In the genomic region with DNA sequence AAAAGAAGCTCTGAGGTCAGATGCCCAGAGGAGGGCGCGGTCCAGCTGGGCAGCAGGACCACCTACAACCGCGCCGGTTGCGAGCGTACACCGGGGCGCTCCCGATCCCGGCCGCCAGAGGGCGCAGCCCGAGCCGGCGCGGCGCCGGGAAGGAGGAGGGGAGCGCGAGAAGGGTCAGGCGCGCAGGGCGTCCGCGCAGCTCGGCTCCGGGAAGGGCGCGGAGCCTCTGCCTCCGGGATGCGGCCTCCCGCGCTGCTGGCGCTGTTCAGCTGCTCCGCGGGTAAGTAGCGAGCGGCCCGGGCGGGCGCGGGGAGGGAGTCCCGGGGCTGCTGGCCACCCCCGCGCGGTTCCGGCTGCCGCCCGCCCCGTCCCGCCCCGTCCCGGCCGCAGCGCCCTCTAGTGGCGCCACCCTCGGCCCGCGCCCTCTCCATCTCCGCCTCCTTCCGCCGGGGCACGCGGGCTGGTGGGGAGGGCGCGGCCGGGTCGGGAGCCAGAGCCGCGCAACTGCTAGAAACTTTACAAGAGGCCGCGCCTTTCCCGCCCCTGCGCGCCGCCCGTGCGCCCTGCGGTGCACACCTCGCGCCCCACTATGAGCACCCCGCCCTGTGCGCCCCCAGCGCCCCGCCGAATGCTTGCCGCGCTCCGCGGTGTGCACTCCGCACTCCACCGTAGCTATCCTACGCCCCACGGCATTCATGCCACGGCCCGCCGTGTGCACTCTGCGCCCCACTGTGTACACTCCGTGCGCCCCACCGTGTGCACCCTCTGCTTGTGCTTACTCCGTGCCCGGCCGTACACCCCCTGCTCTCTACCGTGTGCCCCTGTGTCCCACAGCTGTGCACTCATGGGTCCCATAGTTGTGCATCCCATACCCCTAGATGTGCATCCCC, we compare ENCODE assay signal across 7 mouse cellular contexts. TPM values are rescaled to one million over a fixed set of nuclear protein-coding genes. Genes with fewer than 3 reads are reported as not detected.
DNase-seq lines count a peak whose midpoint lies in the region; ATAC-seq and TF ChIP-seq lines count a peak whose summit lies in the region.

A gene (plus strand): TSS at position 131 of the 890 bp plus-strand sequence.

- H3K27me3 ChIP-seq in embryonic facial prominence, embryonic 13.5 days, result no peaks in the 10 kb centered on the region; the same call in 1 of the 2 replicates
- H3K27me3 ChIP-seq in kidney, adult 2 months (replicated peaks; ENCODE audit: control insufficient read depth, insufficient read depth, low read length), result no peaks in the 10 kb centered on the region
- H3K27me3 ChIP-seq in limb, embryonic 12.5 days, result 0 out of 2 replicates have a peak, but pooled peaks cover 3% of the 10 kb centered on the region
- no peaks in the 10 kb centered on the region for H3K27me3 ChIP-seq in midbrain, embryonic 14.5 days (ENCODE audit: control insufficient read depth, insufficient read depth, low read length)

- no peak for TF ChIP-seq POLR2A in kidney, adult 2 months (IDR thresholded peaks at IDR 0.05; ENCODE audit: low read depth, low read length)

- peak; percentile 90 to 95 for DNase-seq in adrenal gland, postnatal 36 days
- peak; percentile 88 to 90 for DNase-seq in heart, adult 18-20 months
- DNase-seq in kidney, adult 2 months, result peak; percentile 84
- peak; percentile 91 for DNase-seq in midbrain, embryonic 14.5 days
- peak; percentile 82 for DNase-seq in spleen, adult 12 weeks (ENCODE audit: low spot score)

- no peaks in the 10 kb centered on the region for H3K36me3 ChIP-seq in embryonic facial prominence, embryonic 13.5 days
- H3K36me3 ChIP-seq in kidney, adult 2 months (ENCODE audit: control insufficient read depth, insufficient read depth, low read length), result no peaks in the 10 kb centered on the region
- no peaks in the 10 kb centered on the region for H3K36me3 ChIP-seq in limb, embryonic 12.5 days
- H3K36me3 ChIP-seq in midbrain, embryonic 14.5 days (ENCODE audit: control insufficient read depth, insufficient read depth, low read length), result no peaks in the 10 kb centered on the region

- TF ChIP-seq CTCF in kidney, adult 2 months (conservative IDR thresholded peaks at IDR 0.05; ENCODE audit: insufficient read depth, insufficient read length, low read depth, low read length), result peak; percentile 63

- H3K9me3 ChIP-seq in embryonic facial prominence, embryonic 13.5 days, result no peaks in the 10 kb centered on the region
- no peaks in the 10 kb centered on the region for H3K9me3 ChIP-seq in limb, embryonic 12.5 days
- H3K9me3 ChIP-seq in midbrain, embryonic 14.5 days (ENCODE audit: control insufficient read depth, low read length), result no peaks in the 10 kb centered on the region

- peaks cover 11% of the 10 kb centered on the region for H3K4me1 ChIP-seq in embryonic facial prominence, embryonic 13.5 days
- peaks cover 3% of the 10 kb centered on the region; the same call in 1 of the 2 replicates for H3K4me1 ChIP-seq in kidney, adult 2 months (ENCODE audit: control insufficient read depth, insufficient read depth, low read length)
- H3K4me1 ChIP-seq in limb, embryonic 12.5 days (replicated peaks), result peaks cover 27% of the 10 kb centered on the region
- peaks cover 9% of the 10 kb centered on the region; the same call in 1 of the 2 replicates for H3K4me1 ChIP-seq in midbrain, embryonic 14.5 days (ENCODE audit: control insufficient read depth, insufficient read depth, low read length)

- peak; percentile 91 for ATAC-seq in embryonic facial prominence, embryonic 13.5 days (ENCODE audit: insufficient number of reproducible peaks, insufficient read depth, low FRiP score, low TSS enrichment, low read depth)
- peak; percentile 92 for ATAC-seq in limb, embryonic 12.5 days (ENCODE audit: insufficient number of reproducible peaks, insufficient read depth, low FRiP score, low TSS enrichment, low read depth)
- peak; percentile 93 for ATAC-seq in midbrain, embryonic 14.5 days (ENCODE audit: low FRiP score, low TSS enrichment)

- H3K9ac ChIP-seq in embryonic facial prominence, embryonic 13.5 days, result peak within 1 kb of the TSS; percentile 87
- H3K9ac ChIP-seq in limb, embryonic 12.5 days (replicated peaks), result peak within 1 kb of the TSS; percentile 83
- peak within 1 kb of the TSS; percentile 75 for H3K9ac ChIP-seq in midbrain, embryonic 14.5 days (replicated peaks; ENCODE audit: low read length)

- peak within 1 kb of the TSS; percentile 73 for H3K4me3 ChIP-seq in embryonic facial prominence, embryonic 13.5 days
- H3K4me3 ChIP-seq in kidney, adult 2 months (ENCODE audit: insufficient read depth, low read depth, low read length), result peak within 1 kb of the TSS; percentile 92
- peak within 1 kb of the TSS; percentile 76 for H3K4me3 ChIP-seq in limb, embryonic 12.5 days (replicated peaks)
- H3K4me3 ChIP-seq in midbrain, embryonic 14.5 days (replicated peaks; ENCODE audit: low read depth, low read length), result peak within 1 kb of the TSS; percentile 70

- peak within 1 kb of the TSS; percentile 94 for H3K4me2 ChIP-seq in embryonic facial prominence, embryonic 13.5 days
- H3K4me2 ChIP-seq in limb, embryonic 12.5 days, result peak within 1 kb of the TSS; percentile 97
- peak within 1 kb of the TSS; percentile 87 for H3K4me2 ChIP-seq in midbrain, embryonic 14.5 days (ENCODE audit: low read length)

- WGBS in embryonic facial prominence, embryonic 13.5 days, result under 1% methylated on average over 54 of the region's 106 CpGs
- 1% methylated on average over 103 of the region's 106 CpGs for WGBS in kidney, adult 2 months
- under 1% methylated on average over 81 of the region's 106 CpGs for WGBS in limb, embryonic 12.5 days
- WGBS in midbrain, embryonic 14.5 days, result under 1% methylated on average over 93 of the region's 106 CpGs

- peak within 1 kb of the TSS; percentile 86 for H3K27ac ChIP-seq in embryonic facial prominence, embryonic 13.5 days
- H3K27ac ChIP-seq in kidney, adult 2 months (ENCODE audit: insufficient read depth, low read depth, low read length), result peak within 1 kb of the TSS; percentile 96
- peak within 1 kb of the TSS; percentile 91 for H3K27ac ChIP-seq in limb, embryonic 12.5 days
- H3K27ac ChIP-seq in midbrain, embryonic 14.5 days (replicated peaks; ENCODE audit: low read depth, low read length), result peak within 1 kb of the TSS; percentile 61; the same call in 1 of the 2 replicates

RNA-seq across cellular contexts. Expression of the gene that starts here (rescaled TPM):
- total RNA-seq in adrenal gland, postnatal 36 days (2021), result 10 to 100 TPM; 27.3 to 28.9 TPM
- 14.7 and 14.8 TPM in 2 replicates for polyA plus RNA-seq in embryonic facial prominence, embryonic 13.5 days (2015; fragmentation: Nextera tagmentation; extraction: Ambion mirVana)
- total RNA-seq in heart, adult 18-20 months (2021), result 1 to 10 TPM; 5.5 to 5.8 TPM
- 6.4 TPM in 2 replicates for polyA plus RNA-seq in kidney, adult 2 months (2012; rRNA removed)
- polyA plus RNA-seq in limb, embryonic 12.5 days (2016; fragmentation: Nextera tagmentation; extraction: Ambion mirVana), result 15.1 and 17.8 TPM in 2 replicates
- polyA plus RNA-seq in midbrain, embryonic 14.5 days (2014; fragmentation: Nextera tagmentation; extraction: Ambion mirVana), result 18.2 and 19.0 TPM in 2 replicates

Comparison
In these comparisons a context has a peak if more than half of its experiments do, and no peak if none do; other contexts are left out.
1. Peak in every context shown above with its lines: DNase-seq, ATAC-seq, H3K4me3 ChIP-seq and H3K27ac ChIP-seq.
2. RNA of the gene that starts here (total RNA-seq): 27.3 to 28.9 TPM in adrenal gland, postnatal 36 days; 5.5 to 5.8 TPM in heart, adult 18-20 months; every median in the first group is over 4 times any median in the second.